In the genomic region with DNA sequence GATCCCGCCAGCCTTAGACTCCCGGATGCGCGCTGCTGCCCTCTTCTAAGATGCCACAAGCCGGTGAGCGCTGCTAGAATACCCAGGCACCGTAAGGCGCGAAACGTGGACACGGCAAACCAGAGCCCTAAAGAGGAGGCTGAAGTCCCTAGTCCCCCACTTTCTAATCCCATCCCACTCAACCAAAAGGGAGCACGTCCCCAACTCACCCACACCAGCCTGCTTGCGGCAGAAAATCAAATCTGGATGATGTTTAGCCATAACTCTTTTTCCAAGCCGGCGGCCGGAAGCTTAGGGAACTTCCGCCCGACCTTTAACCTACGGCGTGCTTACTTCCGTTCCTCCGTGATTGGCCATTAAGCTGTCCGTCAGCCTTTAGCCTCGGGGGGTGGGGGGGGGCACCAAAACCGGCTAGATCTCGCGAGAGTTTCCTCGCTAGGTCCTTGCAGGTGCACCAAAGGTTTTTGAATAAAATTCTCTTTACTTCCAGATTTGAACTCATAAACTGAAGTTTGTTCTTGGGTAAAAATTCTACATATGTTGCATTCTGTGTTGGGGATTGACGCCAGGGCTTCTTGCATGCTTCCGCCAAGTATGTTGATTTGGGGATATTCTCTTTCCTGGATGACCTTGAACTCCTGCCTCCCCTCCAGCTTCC, we compare ENCODE assay signal across 7 mouse cellular contexts. TPM values are rescaled to one million over a fixed set of nuclear protein-coding genes. Genes with fewer than 3 reads are reported as not detected.
DNase-seq lines count a peak whose midpoint lies in the region; ATAC-seq lines count a peak whose summit lies in the region.

A gene (minus strand): TSS at position 308 of the 658 bp plus-strand sequence.

- H3K27ac ChIP-seq in midbrain, embryonic 11.5 days (ENCODE audit: low read depth, low read length) = peak within 1 kb of the TSS; percentile 93

- intact Hi-C loops in gastrocnemius, postnatal 14 days (cut with DNase I; ENCODE audit: low total_unique reads) = no loop called here
- intact Hi-C loops in left cerebral cortex, postnatal 36 days (cut with DNase I) = loop anchor here (2.0 kb wide), 1 partner anchor 13 kb away; a partner anchor contains a TSS

- H3K36me3 ChIP-seq in midbrain, embryonic 11.5 days (ENCODE audit: control insufficient read depth, insufficient read depth, low read length) = peaks cover 23% of the 10 kb centered on the region

- peak within 1 kb of the TSS; percentile 89 for H3K9ac ChIP-seq in midbrain, embryonic 11.5 days (ENCODE audit: low read length)

- H3K4me2 ChIP-seq in midbrain, embryonic 11.5 days = peak within 1 kb of the TSS; percentile 82

- H3K4me1 ChIP-seq in midbrain, embryonic 11.5 days (ENCODE audit: control insufficient read depth, insufficient read depth, low read length) = peaks cover 11% of the 10 kb centered on the region

- no peaks in the 10 kb centered on the region for H3K9me3 ChIP-seq in midbrain, embryonic 11.5 days (ENCODE audit: control insufficient read depth, low read length)

- peak; percentile 89 for ATAC-seq in inflammation-experienced regulatory T-cells, adult 6 months
- ATAC-seq in midbrain, embryonic 11.5 days (ENCODE audit: low FRiP score) = peak; percentile 92

- H3K27me3 ChIP-seq in midbrain, embryonic 11.5 days (ENCODE audit: control insufficient read depth, insufficient read depth, low read length) = no peaks in the 10 kb centered on the region

- peak; percentile 96 for DNase-seq in adipocyte (ENCODE audit: low spot score)
- peak; percentile 98 for DNase-seq in embryo, embryonic 10.5 days (ENCODE audit: low spot score)
- peak; percentile 84 for DNase-seq in gastrocnemius, postnatal 14 days
- peak; percentile 84 to 86 for DNase-seq in left cerebral cortex, postnatal 36 days (ENCODE audit: low spot score in 2 of 2)
- DNase-seq in midbrain, embryonic 11.5 days (ENCODE audit: low spot score, missing footprints) = peak; percentile 99
- peak; percentile 99 for DNase-seq in skeletal muscle tissue, adult 2 months (ENCODE audit: low read depth, low spot score)

- under 1% methylated on average over 30 of the region's 30 CpGs for WGBS in midbrain, embryonic 11.5 days

- peak within 1 kb of the TSS; percentile 96 for H3K4me3 ChIP-seq in midbrain, embryonic 11.5 days (ENCODE audit: low read depth, low read length)

RNA-seq across cellular contexts. Expression of the gene that starts here (rescaled TPM):
- 10 to 100 TPM; 40.8 to 41.2 TPM for total RNA-seq in gastrocnemius, postnatal 14 days (2021)
- polyA plus RNA-seq in inflammation-experienced regulatory T-cells, adult 6 months (2017; shearing (Covaris generic)) = 100 to 1,000 TPM in 1 of 3 experiments, 10 to 100 TPM in 2; 79.6 to 117 (median 95.2) TPM
- 10 to 100 TPM; 31.0 to 36.3 TPM for total RNA-seq in left cerebral cortex, postnatal 36 days (2021)
- 179 and 197 TPM in 2 replicates for polyA plus RNA-seq in midbrain, embryonic 11.5 days (2014; fragmentation: Nextera tagmentation; extraction: Ambion mirVana)

Comparison
In these comparisons a context has a peak if more than half of its experiments do, and no peak if none do; other contexts are left out.
1. Peak in every context shown above with its lines: DNase-seq, ATAC-seq, H3K4me3 ChIP-seq and H3K27ac ChIP-seq.